Comparison of ENCODE assay signal across 9 mouse cellular contexts in the genomic region with DNA sequence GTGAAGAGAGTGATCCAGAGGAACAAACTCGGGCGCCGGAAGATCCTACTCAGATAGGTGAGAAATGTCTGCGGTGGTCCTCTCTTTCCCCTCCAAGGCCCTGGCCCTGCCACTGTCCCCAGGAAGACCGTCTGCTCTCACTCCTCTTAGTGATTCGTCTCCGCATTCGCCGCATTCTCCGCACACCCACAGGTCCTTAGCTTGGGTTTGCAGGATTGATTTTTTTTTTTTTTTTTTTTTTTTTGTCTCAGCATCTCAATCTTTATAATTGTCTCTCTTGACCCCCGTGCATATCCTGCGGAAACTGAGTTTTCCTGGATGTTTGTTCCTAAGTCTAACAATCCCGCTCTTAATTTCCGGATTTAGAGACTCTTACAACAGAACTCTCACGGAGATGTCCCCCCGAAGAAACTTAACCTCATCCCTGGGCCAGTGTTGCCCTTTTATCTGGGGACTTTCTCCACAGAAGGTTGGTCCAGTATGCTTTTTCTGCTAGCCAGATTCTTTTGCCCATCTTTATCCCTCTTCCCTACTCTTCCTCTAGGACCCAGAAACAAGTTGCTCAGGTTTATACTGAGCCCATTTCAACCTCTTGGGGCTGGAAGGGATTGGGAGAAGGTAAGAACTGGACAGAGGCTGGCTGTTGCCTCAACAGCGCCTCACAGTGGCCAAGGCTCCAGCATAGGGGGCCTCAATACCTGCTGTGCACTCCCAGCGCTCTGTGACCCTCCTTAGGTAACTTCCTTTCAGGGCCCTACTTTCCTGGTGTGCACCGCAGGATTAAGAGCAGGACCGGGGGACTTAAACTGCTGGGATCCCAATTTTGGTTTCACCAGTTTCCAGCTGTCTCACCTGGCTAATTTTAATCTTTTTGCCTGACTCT. TPM values are rescaled to one million over a fixed set of nuclear protein-coding genes. Genes with fewer than 3 reads are reported as not detected.
DNase-seq lines count a peak whose midpoint lies in the region; ATAC-seq and TF ChIP-seq lines count a peak whose summit lies in the region.
"Had no signal": no experiment of that assay in that cellular context is flagged by ENCODE, and none has a peak within 500 bp of the region (broad histone marks: within the 10 kb centered on the region; RNA-seq: fewer than 3 reads in every experiment).

No protein-coding gene starts in this region.

- H3K9me3 ChIP-seq in G1E (replicated peaks): peaks cover 27% of the 10 kb centered on the region
- no peaks in the 10 kb centered on the region for H3K9me3 ChIP-seq in intestine, embryonic 15.5 days
- no peaks in the 10 kb centered on the region for H3K9me3 ChIP-seq in lung, postnatal 0 days (ENCODE audit: low read length)

- 4% methylated on average over 20 of the region's 20 CpGs for WGBS in intestine, embryonic 15.5 days
- 7% methylated on average over 20 of the region's 20 CpGs for WGBS in lung, postnatal 0 days
- 2% methylated on average over 20 of the region's 20 CpGs for WGBS in cerebellum, adult 2 months

- no peak for TF ChIP-seq POLR2A in cerebellum, adult 2 months (IDR thresholded peaks at IDR 0.05; ENCODE audit: borderline replicate concordance, insufficient read depth, low read length)

- TF ChIP-seq EP300 in lung, postnatal 0 days (IDR thresholded peaks at IDR 0.05): no peak

- H3K36me3 ChIP-seq in G1E (replicated peaks): peaks cover 19% of the 10 kb centered on the region
- no peaks in the 10 kb centered on the region for H3K36me3 ChIP-seq in intestine, embryonic 15.5 days
- H3K36me3 ChIP-seq in lung, postnatal 0 days (ENCODE audit: insufficient read depth, low read length): no peaks in the 10 kb centered on the region

- TF ChIP-seq CTCF in G1E (IDR thresholded peaks at IDR 0.05; ENCODE audit: low read depth, low read length): peak; percentile 67
- peak; percentile 70 for TF ChIP-seq CTCF in lung, postnatal 0 days (IDR thresholded peaks at IDR 0.05)
- TF ChIP-seq CTCF in cerebellum, adult 2 months (IDR thresholded peaks at IDR 0.05; ENCODE audit: borderline replicate concordance, insufficient read depth, low read depth, low read length): no peak

- no peak overlapping the region for H3K27ac ChIP-seq in intestine, embryonic 15.5 days
- H3K27ac ChIP-seq in lung, postnatal 0 days (ENCODE audit: low read length): no peak overlapping the region
- no peak overlapping the region for H3K27ac ChIP-seq in cerebellum, adult 2 months (ENCODE audit: insufficient read depth, low read length)

- peak overlapping the region; percentile 40 for H3K9ac ChIP-seq in intestine, embryonic 15.5 days
- H3K9ac ChIP-seq in lung, postnatal 0 days (replicated peaks; ENCODE audit: low read depth): no peak overlapping the region

- H3K4me1 ChIP-seq in G1E (ENCODE audit: insufficient read depth, low read depth, low read length): peaks cover 22% of the 10 kb centered on the region
- peaks cover 29% of the 10 kb centered on the region for H3K4me1 ChIP-seq in intestine, embryonic 15.5 days (replicated peaks)
- H3K4me1 ChIP-seq in lung, postnatal 0 days (ENCODE audit: insufficient read depth, low read depth, low read length): peaks cover 11% of the 10 kb centered on the region
- no peaks in the 10 kb centered on the region for H3K4me1 ChIP-seq in cerebellum, adult 2 months (ENCODE audit: control insufficient read depth, insufficient read depth, low read length)

- H3K4me2 ChIP-seq in intestine, embryonic 15.5 days (replicated peaks): peak overlapping the region; percentile 96
- peak overlapping the region; percentile 96 for H3K4me2 ChIP-seq in lung, postnatal 0 days (replicated peaks; ENCODE audit: low read depth, low read length)

- peak overlapping the region; percentile 75 for H3K4me3 ChIP-seq in G1E (ENCODE audit: low read depth, low read length)
- H3K4me3 ChIP-seq in intestine, embryonic 15.5 days (replicated peaks): peak overlapping the region; percentile 56
- H3K4me3 ChIP-seq in lung, postnatal 0 days (ENCODE audit: low read depth, low read length): peak overlapping the region; percentile 56
- no peak overlapping the region for H3K4me3 ChIP-seq in cerebellum, adult 2 months (replicated peaks; ENCODE audit: insufficient read depth, low read depth, low read length)

- H3K27me3 ChIP-seq in G1E (ENCODE audit: insufficient read depth, low read length): peaks cover 8% of the 10 kb centered on the region; the same call in 1 of the 2 replicates
- H3K27me3 ChIP-seq in intestine, embryonic 15.5 days (replicated peaks): peaks cover 97% of the 10 kb centered on the region
- H3K27me3 ChIP-seq in lung, postnatal 0 days (replicated peaks; ENCODE audit: insufficient read depth, low read length): peaks cover 86% of the 10 kb centered on the region
- H3K27me3 ChIP-seq in cerebellum, adult 2 months (ENCODE audit: control insufficient read depth, insufficient read depth, low read length): peaks cover 20% of the 10 kb centered on the region; the same call in 1 of the 2 replicates

- ATAC-seq in G1E (ENCODE audit: extremely low read depth, insufficient number of reproducible peaks, low FRiP score, poor library complexity, severe bottlenecking): peak; percentile 32; the same call in 1 of the 2 replicates
- peak; percentile 66 for ATAC-seq in erythroblast, adult 5-6 weeks (replicated peaks; ENCODE audit: low FRiP score, poor library complexity, severe bottlenecking)
- no peak for ATAC-seq in intestine, embryonic 15.5 days
- ATAC-seq in lung, postnatal 0 days: no peak

- DNase-seq in A20 (ENCODE audit: low read depth, low spot score) (peak; percentile 87), G1E (ENCODE audit: low spot score) (no peak)
- DNase-seq in lung, postnatal 0 days (ENCODE audit: low spot score): peak; percentile 25
- peak; percentile 67 for DNase-seq in retina, postnatal 1 day
- no peak for DNase-seq in cerebellum, adult 2 months
- no peak for DNase-seq in cerebellum, postnatal 4 days (ENCODE audit: low spot score in 2 of 2)

RNA-seq across cellular contexts. Expression of gene Foxd2, which starts 1.2 kb away (rescaled TPM):
- total RNA-seq in G1E (2014; fragmentation: Nextera tagmentation) (0.38 TPM in 1 of 2 replicates, not detected in the other), G1E (2017) (0.60 and 0.81 TPM in 2 replicates)
- polyA plus RNA-seq in G1E (2012): 2.1 and 3.4 TPM in 2 replicates
- total RNA-seq in erythroblast, adult 5-6 weeks (2015; ENCODE audit: low replicate concordance): not detected in 2 replicates
- 0.28 TPM in 1 of 2 replicates, not detected in the other for total RNA-seq in erythroblast, adult 5-6 weeks (2017; ENCODE audit: low replicate concordance)
- 0.64 and 0.88 TPM in 2 replicates for polyA plus RNA-seq in intestine, embryonic 15.5 days (2015; fragmentation: Nextera tagmentation; extraction: Ambion mirVana)
- 0.10 TPM in 1 of 2 replicates, not detected in the other for polyA plus RNA-seq in lung, postnatal 0 days (2015; fragmentation: Nextera tagmentation; extraction: Ambion mirVana)
- 0.10 TPM in 2 replicates for polyA plus RNA-seq in cerebellum, adult 2 months (2012; rRNA removed)

RNA-seq across cellular contexts. Expression of gene Foxe3, which starts 16.0 kb away (rescaled TPM):
- total RNA-seq in G1E (2014; fragmentation: Nextera tagmentation): not detected in 2 replicates
- total RNA-seq in G1E (2017): not detected in 2 replicates
- not detected in 2 replicates for polyA plus RNA-seq in G1E (2012)
- not detected in 2 replicates for total RNA-seq in erythroblast, adult 5-6 weeks (2015; ENCODE audit: low replicate concordance)
- total RNA-seq in erythroblast, adult 5-6 weeks (2017; ENCODE audit: low replicate concordance): not detected in 2 replicates
- polyA plus RNA-seq in intestine, embryonic 15.5 days (2015; fragmentation: Nextera tagmentation; extraction: Ambion mirVana): not detected in 2 replicates
- not detected in 2 replicates for polyA plus RNA-seq in lung, postnatal 0 days (2015; fragmentation: Nextera tagmentation; extraction: Ambion mirVana)
- not detected in 2 replicates for polyA plus RNA-seq in cerebellum, adult 2 months (2012; rRNA removed)
- total RNA-seq: heart, postnatal 10 days had no signal

Comparison
In these comparisons a context has a peak if more than half of its experiments do, and no peak if none do; other contexts are left out.
1. DNase-seq: peak in A20 (single experiment), lung, postnatal 0 days (single experiment) and retina, postnatal 1 day (single experiment); none in G1E (single experiment), cerebellum, adult 2 months (0 of 2) and cerebellum, postnatal 4 days (0 of 2).
2. ATAC-seq: peak in G1E (single experiment) and erythroblast, adult 5-6 weeks (single experiment); none in intestine, embryonic 15.5 days (single experiment) and lung, postnatal 0 days (single experiment).